Mouse (Mus musculus) monocyte, adult 59 days (primary cell): Measurements from ENCODE around the gene Bgn. TPM values are rescaled to one million over a fixed set of nuclear protein-coding genes. Genes with fewer than 3 reads are reported as not detected.

Source experiments
- total RNA-seq, 2 experiments: library from RNA; stranded (reverse); gene quantifications; one replicate each; pipeline ENCODE4 v1.2.4; 2023

Gene Bgn
- 1 to 10 TPM in 1 of 2 experiments, under 1 TPM in 1; 0.82 to 1.1 TPM for total RNA-seq

DNA sequence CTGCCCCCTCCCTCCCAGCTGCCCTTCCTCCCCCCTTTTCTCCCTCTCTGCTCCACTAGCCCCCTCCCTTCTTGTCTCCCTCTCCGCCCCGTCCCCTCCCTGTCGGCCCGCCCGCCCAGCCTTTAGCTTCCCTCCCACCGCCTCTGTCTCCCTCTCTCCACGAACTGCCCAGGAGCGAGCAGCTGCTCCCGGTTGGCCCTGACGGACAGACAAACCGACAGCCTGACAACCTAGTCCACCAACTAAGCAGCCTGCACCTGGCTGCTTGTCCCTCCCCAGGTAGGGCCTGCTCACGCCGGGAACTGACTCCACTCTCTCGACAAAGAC is at the start of gene Bgn:
Gene Bgn (plus strand): TSS at position 119 of the 327 bp plus-strand sequence.

DNA sequence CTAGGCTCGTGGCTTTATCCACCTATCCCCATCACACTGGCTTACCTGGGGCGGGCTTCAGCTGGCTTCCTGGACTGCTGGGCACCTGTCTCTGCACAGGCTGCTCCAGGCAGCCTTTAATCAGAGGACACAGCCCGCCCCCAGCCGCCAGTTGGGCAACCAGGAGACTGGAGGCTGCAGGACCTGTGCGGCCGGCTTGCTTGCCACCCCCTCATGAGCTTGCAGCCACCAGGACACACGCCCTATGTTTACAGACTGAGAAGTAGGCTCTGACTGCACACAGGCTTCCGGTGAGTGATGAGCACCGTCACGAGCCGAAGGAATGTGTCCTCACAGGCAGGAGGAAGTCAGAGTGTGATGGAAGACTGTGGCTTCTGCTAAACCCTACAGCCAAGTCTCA is 48.1 kb upstream of the Bgn start, which contains the start of gene Trex2:
Gene Trex2 (minus strand): TSS at position 93 of the 400 bp plus-strand sequence.

GRCm38 (mm10) chrX:73458877-73459392 is 24.5 kb upstream of the Bgn start, which contains the start of gene Haus7:
Haus7 (minus strand) TSS chrX:73459044.

Other genes starting within 250 kb of the Bgn start
- gene Xlr4c, start 240.5 kb upstream of the Bgn start, total RNA-seq, result 1 to 10 TPM in 1 of 2 experiments, under 1 TPM in 1; 0.68 to 9.7 TPM
- gene Xlr3c, start 218.2 kb upstream of the Bgn start, total RNA-seq, result not detected
- gene Xlr5a, start 190.6 kb upstream of the Bgn start, total RNA-seq, result not detected
- gene Xlr5c, start 190.6 kb upstream of the Bgn start, total RNA-seq, result not detected
- not detected for gene Gm45015, start 146.8 kb upstream of the Bgn start, total RNA-seq
- gene Zfp275, start 141.0 kb upstream of the Bgn start, total RNA-seq, result 10 to 100 TPM; 12.1 to 16.7 TPM
- gene Gm18336, start 84.9 kb upstream of the Bgn start, total RNA-seq, result not detected
- gene Zfp92, start 72.5 kb upstream of the Bgn start, total RNA-seq, result not detected
- gene Trex2, start 48.3 kb upstream of the Bgn start, total RNA-seq, result not detected
- 10 to 100 TPM in 1 of 2 experiments, 1 to 10 TPM in 1; 9.9 to 12.1 TPM for gene Haus7, start 24.6 kb upstream of the Bgn start, total RNA-seq
- not detected for gene Atp2b3, start 19.5 kb downstream of the Bgn start, total RNA-seq
- gene Dusp9, start 155.8 kb downstream of the Bgn start, total RNA-seq, result under 1 TPM in 1 of 2 experiments, not detected in 1; 0.36 TPM
- gene Pnck, start 176.5 kb downstream of the Bgn start, total RNA-seq, result under 1 TPM in 1 of 2 experiments, not detected in 1; 0.36 TPM
- gene Slc6a8, start 189.5 kb downstream of the Bgn start, total RNA-seq, result under 1 TPM; 0.30 to 0.94 TPM
- gene Bcap31, start 232.6 kb downstream of the Bgn start, total RNA-seq, result 100 to 1,000 TPM; 113 to 115 TPM
- 100 to 1,000 TPM; 144 to 156 TPM for gene Abcd1, start 233.0 kb downstream of the Bgn start, total RNA-seq